Mouse (Mus musculus) lung, embryonic 15.5 days (tissue): ENCODE measurements around the gene Ctnnd1. TPM values are rescaled to one million over a fixed set of nuclear protein-coding genes. Genes with fewer than 3 reads are reported as not detected.
"Not testable (repeated sequence)": the region's sequence is repeated elsewhere in the genome, so short reads cannot be mapped to it uniquely, and the experiment has no call there.

Experiments used
- ATAC-seq: fragments of 200-750 bp; cut with Nextera tagmentation; 2 replicates; pipeline ENCODE4 v1.8.0; 2017; ENCODE audit warnings: moderate number of reproducible peaks, borderline replicate concordance; ENCODE audit not compliant: low FRiP score, low TSS enrichment; ENCODE audit errors: extremely low read depth
- H3K27ac ChIP-seq: fragments of 300-500 bp; sonication (generic); 2 replicates; pipeline ENCODE4 v1.5.1; 2015; ENCODE audit warnings: moderate library complexity, mild to moderate bottlenecking, inconsistent platforms
- H3K27me3 ChIP-seq: fragments of 300-500 bp; sonication (generic); 2 replicates; pipeline ENCODE4 v1.6.1; 2015; ENCODE audit warnings: inconsistent platforms
- H3K36me3 ChIP-seq: fragments of 300-500 bp; sonication (generic); 2 replicates; pipeline ENCODE4 v1.6.1; 2015; ENCODE audit warnings: inconsistent platforms
- H3K4me1 ChIP-seq: fragments of 300-500 bp; sonication (generic); 2 replicates; pipeline ENCODE4 v1.6.1; 2015; ENCODE audit warnings: inconsistent platforms
- H3K4me2 ChIP-seq: fragments of 300-500 bp; sonication (generic); 2 replicates; pipeline ENCODE4 v1.6.1; 2015; ENCODE audit warnings: inconsistent platforms, mild to moderate bottlenecking, moderate library complexity
- H3K4me3 ChIP-seq: fragments of 300-500 bp; sonication (generic); 2 replicates; pipeline ENCODE4 v1.5.1; 2015; ENCODE audit warnings: mild to moderate bottlenecking, inconsistent platforms
- H3K9ac ChIP-seq: fragments of 300-500 bp; sonication (generic); 2 replicates; pipeline ENCODE4 v1.6.1; 2015; ENCODE audit warnings: inconsistent platforms
- H3K9me3 ChIP-seq: fragments of 300-500 bp; sonication (generic); 2 replicates; pipeline ENCODE4 v1.6.1; 2016; ENCODE audit warnings: inconsistent platforms
- WGBS: fragments of 180-500 bp; shearing (Covaris S2); methylation state at CpG from one replicate; pipeline ENCODE4 v1.1.7; 2015; 5-methylcytosine and 5-hydroxymethylcytosine counted together
- polyA plus RNA-seq: library from polyadenylated mRNA; unstranded; fragments of >200 nt; fragmentation: Nextera tagmentation; extraction: Ambion mirVana; gene quantifications from 2 replicates; pipeline ENCODE4 v1.2.1, GENCODE M21; 2015

Ctnnd1 gene
- 61.5 and 66.0 TPM in 2 replicates for polyA plus RNA-seq

DNA sequence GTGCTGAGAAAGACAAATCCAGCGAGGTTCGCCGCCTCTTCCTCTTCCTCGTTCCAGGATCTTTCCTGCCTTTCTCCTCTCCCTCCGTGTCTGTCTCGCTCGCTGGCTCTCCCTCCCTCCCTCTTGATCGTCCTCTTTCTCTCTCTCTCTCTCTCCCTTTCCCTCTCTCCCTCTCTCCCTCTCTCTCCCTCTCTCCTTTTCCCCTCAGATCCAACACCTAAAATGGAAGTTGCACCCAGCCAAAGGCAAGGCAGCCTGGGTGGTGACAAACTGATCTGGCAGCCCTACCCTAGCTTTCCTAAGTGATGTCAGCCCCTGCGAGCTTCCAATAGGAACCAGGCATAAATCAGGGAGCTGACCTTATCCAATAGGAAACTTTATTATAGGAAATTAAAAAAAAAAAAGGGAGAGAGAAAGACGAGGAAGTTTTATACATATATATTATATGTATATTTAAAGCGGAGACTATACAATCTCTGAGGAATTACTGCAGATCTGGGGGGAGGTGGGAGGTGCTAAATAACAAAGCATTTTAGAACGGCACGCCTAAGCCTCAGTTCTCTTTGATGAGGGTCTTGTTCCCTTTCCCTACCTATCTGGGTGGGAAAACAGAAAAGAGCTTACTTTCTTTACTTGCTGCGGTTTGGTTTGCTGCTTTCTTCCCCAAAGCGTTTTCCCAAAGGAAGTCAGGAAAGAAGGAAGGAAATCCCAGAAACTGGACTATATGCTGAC is at the start of gene Ctnnd1:
Gene Ctnnd1, minus strand, starts transcription at position 302 of the 732 bp plus-strand sequence.
- peak; percentile 98 for ATAC-seq
- Histone ChIP-seq H3K4me3 (peak within 1 kb of the TSS; percentile 72), H3K9ac (peak within 1 kb of the TSS; percentile 87), H3K4me2 (peak within 1 kb of the TSS; percentile 64), H3K9me3 (no peaks in the 10 kb centered on the region), H3K27me3 (no peaks in the 10 kb centered on the region), H3K4me1 (peaks cover 24% of the 10 kb centered on the region), H3K27ac (peak within 1 kb of the TSS; percentile 99), H3K36me3 (no peaks in the 10 kb centered on the region)
- under 1% methylated on average over 15 of the region's 15 CpGs for WGBS

DNA sequence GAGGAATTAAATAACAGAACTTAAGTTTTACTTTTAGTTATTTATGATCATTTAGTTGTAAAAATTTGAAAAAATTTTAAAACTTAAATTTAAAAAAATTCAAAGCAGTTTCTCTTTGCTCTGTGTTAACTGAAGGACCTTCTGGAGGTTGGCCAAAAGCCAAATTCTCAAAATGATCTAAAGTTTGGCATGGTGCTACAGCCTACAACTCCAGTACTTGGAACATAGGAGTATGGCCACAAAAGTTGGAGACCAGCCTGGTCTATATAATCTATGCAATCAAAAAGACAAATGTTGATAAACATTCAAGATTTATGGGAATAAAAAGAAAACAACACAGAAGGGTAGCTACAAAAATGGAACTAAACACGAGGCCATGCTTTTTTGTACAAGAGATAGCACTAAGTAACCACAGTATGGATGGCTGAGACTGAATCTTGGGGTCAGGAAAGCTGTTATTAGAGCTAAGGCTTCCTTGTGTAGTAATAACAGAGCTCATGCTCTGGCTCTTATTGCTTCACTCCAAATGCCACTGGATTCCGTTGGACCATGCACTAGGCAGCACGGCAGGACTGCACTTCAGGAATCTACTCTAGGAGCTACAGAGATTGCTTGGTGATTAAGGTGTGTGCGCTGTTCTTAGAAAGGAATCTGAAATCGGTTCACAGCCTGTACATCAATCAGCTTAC is 44.6 kb upstream of the Ctnnd1 start:
- WGBS: 67% methylated on average over 5 of the region's 5 CpGs
- peak; percentile 85; the same call in 1 of the 2 replicates for ATAC-seq
- H3K4me1 ChIP-seq: no peaks in the 10 kb centered on the region
- H3K27me3 ChIP-seq: no peaks in the 10 kb centered on the region
- H3K36me3 ChIP-seq: peaks cover 55% of the 10 kb centered on the region
- H3K4me2 ChIP-seq: no peak overlapping the region
- H3K9me3 ChIP-seq: no peaks in the 10 kb centered on the region
- no peak overlapping the region for H3K4me3 ChIP-seq
- no peak overlapping the region for H3K9ac ChIP-seq
- H3K27ac ChIP-seq: no peak overlapping the region

DNA sequence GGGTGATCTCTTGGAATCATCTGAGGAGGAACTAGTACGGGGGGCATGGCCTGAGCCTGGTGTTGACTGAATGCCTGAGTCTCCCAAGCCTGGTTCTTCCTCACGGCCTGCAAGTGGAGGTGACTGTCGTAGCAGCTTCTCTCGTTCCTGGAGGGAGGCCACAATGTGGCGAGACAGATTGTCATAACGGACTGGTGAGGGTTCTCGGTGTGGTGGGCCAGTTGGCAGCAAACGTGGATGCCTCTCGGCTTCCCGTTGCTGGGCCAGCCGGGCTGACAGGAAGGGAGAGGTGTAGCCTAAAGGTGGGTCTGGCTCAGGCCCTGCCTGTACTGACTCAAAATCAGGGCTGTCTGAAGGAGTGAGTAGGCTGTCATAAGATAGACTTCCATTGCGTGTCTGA is 39.5 kb upstream of the Ctnnd1 start:
- no peak for ATAC-seq
- peaks cover 88% of the 10 kb centered on the region for H3K36me3 ChIP-seq
- H3K27ac ChIP-seq: no peak overlapping the region
- no peaks in the 10 kb centered on the region for H3K9me3 ChIP-seq
- no peaks in the 10 kb centered on the region for H3K27me3 ChIP-seq
- H3K4me2 ChIP-seq: no peak overlapping the region
- H3K9ac ChIP-seq: no peak overlapping the region
- H3K4me3 ChIP-seq: no peak overlapping the region
- 81% methylated on average over 12 of the region's 12 CpGs for WGBS
- no peaks in the 10 kb centered on the region for H3K4me1 ChIP-seq

DNA sequence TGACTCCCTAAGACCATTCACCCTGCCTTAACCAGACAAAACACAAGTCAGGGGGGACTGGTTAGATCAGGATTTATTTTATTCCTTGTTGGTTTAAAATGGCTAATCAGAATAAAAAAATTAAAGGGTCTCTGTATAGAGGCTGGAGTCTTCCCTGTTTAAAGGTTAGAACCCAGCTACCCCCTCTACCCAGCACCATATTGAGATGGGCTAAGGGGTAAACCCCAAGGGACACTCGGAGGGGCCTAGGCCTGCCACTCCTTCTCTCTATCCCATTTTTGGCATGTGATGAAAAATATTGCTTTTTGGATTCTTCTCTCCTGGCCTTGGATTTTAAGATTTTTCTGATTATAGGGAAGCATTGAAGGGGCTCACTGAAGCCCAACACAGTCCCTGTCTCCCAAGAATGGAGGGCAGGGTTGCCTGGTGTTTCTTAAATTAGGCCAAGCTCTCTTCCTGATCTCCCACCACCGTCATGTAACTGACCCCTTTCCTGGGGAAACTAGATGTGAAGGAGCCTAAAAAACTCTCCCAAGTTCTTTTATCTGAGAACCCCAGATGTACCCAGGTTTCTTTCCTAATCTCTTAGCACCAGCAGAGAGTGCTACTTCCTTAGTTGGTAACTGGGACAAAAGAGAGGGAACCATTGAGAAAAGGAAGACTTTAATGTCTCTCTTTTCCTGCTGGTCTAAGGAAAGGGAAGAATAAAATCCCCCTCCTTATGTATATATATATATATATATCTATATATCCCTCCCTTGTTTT is 37.7 kb upstream of the Ctnnd1 start:
- H3K36me3 ChIP-seq: peaks cover 80% of the 10 kb centered on the region

DNA sequence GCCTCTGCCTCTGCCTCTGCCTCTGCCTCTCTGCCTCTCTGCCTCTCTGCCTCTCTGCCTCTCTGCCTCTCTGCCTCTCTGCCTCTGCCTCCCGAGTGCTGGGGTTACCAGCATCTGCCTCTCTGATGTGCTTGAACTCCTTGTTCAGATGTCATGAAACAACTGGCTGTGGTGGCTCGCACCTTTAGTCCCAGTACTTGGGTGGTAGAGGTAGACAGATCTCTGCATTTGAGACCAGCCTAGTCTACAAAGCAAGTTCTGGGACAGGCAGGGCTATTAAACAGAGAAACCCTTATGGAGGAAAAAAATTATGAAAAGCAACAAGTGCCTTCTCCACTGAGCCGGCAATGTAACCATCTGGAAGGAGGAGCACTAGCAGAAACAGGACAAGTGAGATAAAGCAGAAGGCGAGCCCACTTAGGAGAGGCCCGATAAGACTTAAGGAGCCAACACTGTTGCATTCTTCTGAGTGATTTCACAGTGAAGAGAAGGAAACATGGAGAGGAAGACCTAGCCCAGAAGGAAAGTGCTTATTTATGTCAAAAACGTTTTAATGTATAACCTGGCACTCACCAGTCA is 32.1 kb upstream of the Ctnnd1 start:
- Histone ChIP-seq H3K27me3 (no peaks in the 10 kb centered on the region), H3K27ac (no peak overlapping the region), H3K36me3 (peaks cover 34% of the 10 kb centered on the region), H3K9ac (no peak overlapping the region), H3K9me3 (no peaks in the 10 kb centered on the region), H3K4me1 (peaks cover 8% of the 10 kb centered on the region), H3K4me2 (no peak overlapping the region), H3K4me3 (no peak overlapping the region)
- no peak for ATAC-seq
- WGBS: 69% methylated on average over 6 of the region's 6 CpGs

More for the DNA sequence above, 37.7 kb upstream of the Ctnnd1 start:
- 74% methylated on average over 2 of the region's 2 CpGs for WGBS
- Histone ChIP-seq H3K9me3 (no peaks in the 10 kb centered on the region), H3K4me3 (no peak overlapping the region), H3K4me1 (no peaks in the 10 kb centered on the region), H3K4me2 (no peak overlapping the region), H3K9ac (no peak overlapping the region), H3K27me3 (no peaks in the 10 kb centered on the region), H3K27ac (no peak overlapping the region)
- no peak for ATAC-seq

DNA sequence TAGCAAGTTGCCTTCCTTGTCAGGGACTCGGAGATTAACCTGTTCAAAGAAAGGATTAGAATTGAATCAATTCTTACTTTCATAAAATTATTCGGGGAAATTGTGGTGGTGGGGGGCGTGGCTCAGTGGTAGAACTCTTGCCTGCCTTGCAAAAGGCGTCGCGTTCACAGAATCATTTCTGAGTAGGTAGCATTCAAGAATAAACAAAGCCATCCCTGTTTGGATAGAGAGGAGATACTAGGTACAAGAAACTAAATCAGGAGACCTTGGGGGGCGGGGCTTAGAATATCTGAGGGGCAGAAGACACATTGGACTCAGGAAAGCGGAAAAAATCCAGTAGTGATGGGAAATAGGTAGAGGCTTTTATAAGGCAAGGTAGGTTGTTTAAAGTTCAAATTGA is 28.5 kb upstream of the Ctnnd1 start, which contains the start of gene Tmx2:
Gene Tmx2, minus strand, starts transcription at position 125 of the 400 bp plus-strand sequence.
- Histone ChIP-seq H3K9ac (peak within 1 kb of the TSS; percentile 86), H3K4me2 (peak within 1 kb of the TSS; percentile 73), H3K27ac (peak within 1 kb of the TSS; percentile 82), H3K27me3 (no peaks in the 10 kb centered on the region), H3K9me3 (no peaks in the 10 kb centered on the region), H3K4me3 (peak within 1 kb of the TSS; percentile 98), H3K4me1 (peaks cover 17% of the 10 kb centered on the region), H3K36me3 (peaks cover 23% of the 10 kb centered on the region)
- 8% methylated on average over 8 of the region's 8 CpGs for WGBS
- no peak for ATAC-seq

DNA sequence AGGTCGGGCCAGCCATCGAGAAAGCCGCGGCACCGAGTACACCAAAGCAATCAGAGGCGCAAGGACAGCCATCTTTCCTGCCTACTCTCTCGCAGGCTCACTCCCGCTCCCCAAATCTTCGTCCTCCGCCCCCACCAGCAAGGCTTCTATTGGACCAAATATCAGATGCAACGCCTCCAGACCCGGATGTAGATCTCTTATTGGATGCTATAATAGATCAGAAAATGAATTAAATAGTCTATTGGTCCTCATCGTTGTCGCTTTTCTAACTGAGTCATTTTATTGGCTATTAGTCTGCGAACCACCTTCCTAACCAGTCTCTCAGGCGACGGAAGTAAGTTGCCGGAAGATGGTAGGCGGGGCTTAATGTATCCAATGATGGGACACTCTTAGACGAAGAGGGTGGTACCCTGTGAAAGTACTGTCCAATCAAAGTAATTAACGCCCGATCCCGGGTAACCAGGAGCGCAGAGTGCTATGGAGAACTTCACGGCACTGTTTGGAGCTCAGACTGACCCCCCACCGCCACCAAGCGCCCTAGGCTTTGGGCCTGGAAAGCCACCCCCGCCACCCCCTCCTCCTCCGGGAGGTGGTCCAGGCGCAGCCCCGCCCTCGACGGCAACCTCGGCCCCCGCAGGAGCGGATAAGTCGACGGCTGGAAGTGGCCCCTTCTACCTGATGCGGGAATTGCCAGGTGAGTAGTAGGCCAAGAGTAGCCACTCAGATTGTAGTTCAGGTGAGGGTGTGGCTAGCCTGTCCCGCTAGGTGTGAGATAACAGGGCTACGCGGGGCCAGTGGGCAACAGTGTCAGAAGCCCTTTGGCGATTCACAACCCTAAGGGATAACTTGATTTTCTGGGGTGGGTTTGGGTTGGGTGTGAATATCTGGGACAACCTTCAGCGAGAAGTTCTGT is 27.7 kb upstream of the Ctnnd1 start, which contains the start of the genes Gm28635 and Med19:
Gene Gm28635, minus strand, starts transcription at position 74 of the 913 bp plus-strand sequence.
Gene Med19, plus strand, starts transcription at position 435 of the 913 bp plus-strand sequence.
- under 1% methylated on average over 42 of the region's 44 CpGs for WGBS
- ATAC-seq: peak; percentile 99
- no peaks in the 10 kb centered on the region for H3K27me3 ChIP-seq
- H3K9me3 ChIP-seq: no peaks in the 10 kb centered on the region
- peaks cover 17% of the 10 kb centered on the region for H3K4me1 ChIP-seq
- H3K4me2 ChIP-seq: peak within 1 kb of the TSS; percentile 73
- H3K27ac ChIP-seq: peak within 1 kb of the TSS; percentile 82
- peak within 1 kb of the TSS; percentile 98 for H3K4me3 ChIP-seq
- H3K36me3 ChIP-seq: peaks cover 29% of the 10 kb centered on the region
- peak within 1 kb of the TSS; percentile 86 for H3K9ac ChIP-seq

DNA sequence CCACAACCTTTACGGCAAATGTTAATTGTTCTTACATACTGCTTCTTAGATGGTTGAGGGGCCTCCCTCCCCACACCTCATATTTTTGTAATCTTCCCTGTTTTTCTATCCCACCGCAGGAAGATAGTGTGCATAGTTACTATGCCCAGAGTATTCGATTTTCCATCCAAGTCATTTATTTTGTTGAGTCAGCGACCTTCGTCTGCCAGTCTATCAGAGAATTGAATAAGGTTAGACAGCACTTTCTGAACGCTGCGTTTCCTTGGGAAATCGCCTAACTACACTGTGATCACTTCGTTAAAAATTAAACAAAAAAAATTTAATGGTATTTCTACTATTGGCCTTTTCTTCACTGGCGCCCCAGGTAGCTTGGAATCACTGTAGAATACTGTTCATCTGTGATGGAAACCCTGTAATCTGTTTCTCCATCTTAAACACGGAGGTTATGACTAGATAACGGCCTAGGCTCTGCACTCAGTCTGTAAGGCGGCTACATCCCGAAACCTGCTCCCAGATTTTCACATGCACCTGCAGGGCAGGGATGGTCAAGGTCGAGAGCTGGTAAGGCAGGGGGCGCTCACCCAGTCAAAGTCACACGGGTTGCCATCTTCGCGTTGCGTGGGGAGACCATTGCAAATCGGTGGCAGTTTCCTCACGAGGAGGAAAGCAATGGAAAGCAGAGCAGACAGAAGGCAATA is 26.9 kb upstream of the Ctnnd1 start:
- peaks cover 17% of the 10 kb centered on the region for H3K4me1 ChIP-seq
- 8% methylated on average over 22 of the region's 22 CpGs for WGBS
- peaks cover 37% of the 10 kb centered on the region for H3K36me3 ChIP-seq
- H3K4me3 ChIP-seq: peak overlapping the region; percentile 98
- peak overlapping the region; percentile 60 for H3K27ac ChIP-seq
- no peaks in the 10 kb centered on the region for H3K9me3 ChIP-seq
- H3K9ac ChIP-seq: peak overlapping the region; percentile 53
- peak overlapping the region; percentile 67 for H3K4me2 ChIP-seq
- H3K27me3 ChIP-seq: no peaks in the 10 kb centered on the region
- ATAC-seq: peak; percentile 63

DNA sequence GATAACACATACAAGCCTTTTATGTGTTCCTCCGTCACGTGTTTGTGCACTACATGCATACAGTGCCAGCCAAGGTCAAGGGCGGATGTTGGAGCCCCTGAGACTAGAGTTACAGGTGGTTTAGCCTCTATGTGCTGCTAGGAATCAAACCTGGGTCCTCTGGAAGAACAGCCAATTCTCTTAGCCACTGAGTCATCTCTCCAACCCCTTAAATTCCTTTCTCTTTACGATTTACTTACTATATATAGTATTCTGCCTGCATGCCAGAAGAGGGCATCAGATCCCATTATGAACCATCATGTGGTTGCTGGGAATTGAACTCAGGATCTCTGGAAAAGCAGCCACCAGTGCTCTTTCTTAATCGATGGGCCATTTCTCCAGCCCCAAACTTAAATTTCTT is 21.0 kb upstream of the Ctnnd1 start:
- Histone ChIP-seq H3K4me1 (peaks cover 16% of the 10 kb centered on the region), H3K36me3 (peaks cover 43% of the 10 kb centered on the region), H3K4me2 (peak overlapping the region; percentile 73), H3K4me3 (peak overlapping the region; percentile 97; the same call in 1 of the 2 replicates)
- H3K27ac ChIP-seq, H3K9me3 ChIP-seq, H3K27me3 ChIP-seq, ATAC-seq, H3K9ac ChIP-seq: not testable (repeated sequence)
- 59% methylated on average over 4 of the region's 5 CpGs for WGBS

DNA sequence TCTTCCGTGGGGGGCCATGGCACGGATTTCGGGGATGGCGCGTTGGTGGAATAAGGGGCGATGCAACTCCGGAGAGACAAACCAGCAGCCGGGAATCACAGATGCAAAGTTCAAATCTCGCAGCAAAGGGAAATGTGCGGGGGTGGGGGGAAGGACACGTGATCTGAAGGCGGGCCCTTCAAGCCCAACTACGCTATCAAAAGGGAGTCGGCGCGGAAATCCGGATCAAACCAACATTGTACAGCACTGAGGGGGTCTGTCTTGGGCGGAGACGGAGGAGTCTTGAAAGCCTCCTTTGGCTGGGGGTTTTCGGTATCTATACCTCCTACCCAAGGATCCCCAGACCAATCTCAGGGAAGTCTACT is 20.0 kb upstream of the Ctnnd1 start, which contains the start of gene Selenoh:
Gene Selenoh, minus strand, starts transcription at position 202 of the 365 bp plus-strand sequence.
- WGBS: under 1% methylated on average over 20 of the region's 20 CpGs
- H3K9me3 ChIP-seq: no peaks in the 10 kb centered on the region
- peak within 1 kb of the TSS; percentile 97 for H3K4me3 ChIP-seq
- H3K9ac ChIP-seq: peak within 1 kb of the TSS; percentile 99
- H3K27me3 ChIP-seq: no peaks in the 10 kb centered on the region
- H3K27ac ChIP-seq: peak within 1 kb of the TSS; percentile 96
- peaks cover 15% of the 10 kb centered on the region for H3K4me1 ChIP-seq
- H3K36me3 ChIP-seq: peaks cover 39% of the 10 kb centered on the region
- H3K4me2 ChIP-seq: peak within 1 kb of the TSS; percentile 73
- ATAC-seq: peak; percentile 95
